Mouse (Mus musculus): Measurements from ENCODE around the gene Mecom. TPM values are rescaled to one million over a fixed set of nuclear protein-coding genes. Genes with fewer than 3 reads are reported as not detected.
"Not testable (repeated sequence)": the region's sequence is repeated elsewhere in the genome, so short reads cannot be mapped to it uniquely, and the experiment has no call there.

Mecom gene
- total RNA-seq, 2 experiments from 2014 or later: 14.9 to 20.3 TPM

GRCm38 (mm10) chr3:30247256-30247655 is 300.6 kb downstream of the Mecom start:
- no peak for DNase-seq

GRCm38 (mm10) chr3:30246431-30247041 is 301.3 kb downstream of the Mecom start:
- peak; percentile 33 for DNase-seq

- DNase-seq: no peak
Measured at GRCm38 (mm10) chr3:30245950-30246349, 301.9 kb downstream of the Mecom start.

- DNase-seq: peak; percentile 54
Measured at GRCm38 (mm10) chr3:30244401-30244871, 303.4 kb downstream of the Mecom start.

- peak; percentile 24 for DNase-seq
Measured at GRCm38 (mm10) chr3:30243776-30244275, 304.0 kb downstream of the Mecom start.

GRCm38 (mm10) chr3:30239416-30239815 is 308.4 kb downstream of the Mecom start:
- no peak for DNase-seq

- no peak for DNase-seq
Measured at GRCm38 (mm10) chr3:30237493-30237892, 310.3 kb downstream of the Mecom start.

GRCm38 (mm10) chr3:30234018-30234417 is 313.8 kb downstream of the Mecom start:
- no peak for DNase-seq

- no peak for DNase-seq
Measured at GRCm38 (mm10) chr3:30227964-30228670, 319.7 kb downstream of the Mecom start.

- DNase-seq: peak; percentile 14
Measured at GRCm38 (mm10) chr3:30226928-30227370, 320.9 kb downstream of the Mecom start.

- not testable (repeated sequence) for DNase-seq
Measured at GRCm38 (mm10) chr3:30225200-30225599, 322.6 kb downstream of the Mecom start.

- DNase-seq: no peak
Measured at GRCm38 (mm10) chr3:30220701-30221412, 327.0 kb downstream of the Mecom start.

- no peak for DNase-seq
Measured at GRCm38 (mm10) chr3:30219891-30220290, 327.9 kb downstream of the Mecom start.

- DNase-seq: no peak
Measured at GRCm38 (mm10) chr3:30219190-30219884, 328.5 kb downstream of the Mecom start.

GRCm38 (mm10) chr3:30214607-30215006 is 333.2 kb downstream of the Mecom start:
- no peak for DNase-seq

- DNase-seq: no peak
Measured at GRCm38 (mm10) chr3:30213540-30214170, 334.2 kb downstream of the Mecom start.

GRCm38 (mm10) chr3:30212802-30213201 is 335.0 kb downstream of the Mecom start:
- DNase-seq: no peak

- DNase-seq: no peak
Measured at GRCm38 (mm10) chr3:30209131-30209530, 338.7 kb downstream of the Mecom start.

GRCm38 (mm10) chr3:30207886-30208285 is 339.9 kb downstream of the Mecom start:
- no peak for DNase-seq

- DNase-seq: peak; percentile 12
Measured at GRCm38 (mm10) chr3:30207431-30207830, 340.4 kb downstream of the Mecom start.

- no peak for DNase-seq
Measured at GRCm38 (mm10) chr3:30206123-30206522, 341.7 kb downstream of the Mecom start.

GRCm38 (mm10) chr3:30203764-30204163 is 344.0 kb downstream of the Mecom start:
- DNase-seq: no peak

All from adrenal gland, postnatal 10 days (tissue).